Mouse (Mus musculus): ENCODE measurements around the gene Ap1g2.
A peak's percentile ranks its signal among the peaks of the same experiment; 100 is the strongest.

Ap1g2 gene

GRCm38 (mm10) chr14:55105836-55106809 is at the start of gene Ap1g2:
Gene Ap1g2, minus strand, starts transcription at chr14:55106593.
- peak; percentile 82 to 84 for DNase-seq (ENCODE audit: low spot score in 2 of 2)

GRCm38 (mm10) chr14:55152951-55153481 is 46.6 kb upstream of the Ap1g2 start:
- DNase-seq (ENCODE audit: low spot score in 2 of 2), result no peak

DNA sequence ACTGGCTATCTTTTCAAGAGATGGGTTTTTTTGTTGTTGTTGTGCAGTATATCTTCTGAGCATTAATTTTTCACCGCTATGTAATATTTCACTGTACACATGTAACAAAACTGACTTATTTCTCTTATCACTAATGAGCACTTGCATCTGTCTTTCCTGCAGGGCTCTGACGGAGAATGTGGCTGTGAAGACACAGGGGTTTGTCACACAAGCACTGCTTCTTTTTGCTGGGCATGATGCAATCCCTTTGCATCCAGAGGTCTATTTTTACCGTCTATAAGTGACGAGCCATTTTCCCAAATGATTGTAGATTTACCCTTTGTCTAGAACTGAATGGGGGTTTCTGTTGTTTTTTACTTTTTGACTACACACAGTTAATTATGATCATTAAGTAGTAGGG is 45.8 kb upstream of the Ap1g2 start:
- no peak for DNase-seq (ENCODE audit: low spot score in 2 of 2)

DNA sequence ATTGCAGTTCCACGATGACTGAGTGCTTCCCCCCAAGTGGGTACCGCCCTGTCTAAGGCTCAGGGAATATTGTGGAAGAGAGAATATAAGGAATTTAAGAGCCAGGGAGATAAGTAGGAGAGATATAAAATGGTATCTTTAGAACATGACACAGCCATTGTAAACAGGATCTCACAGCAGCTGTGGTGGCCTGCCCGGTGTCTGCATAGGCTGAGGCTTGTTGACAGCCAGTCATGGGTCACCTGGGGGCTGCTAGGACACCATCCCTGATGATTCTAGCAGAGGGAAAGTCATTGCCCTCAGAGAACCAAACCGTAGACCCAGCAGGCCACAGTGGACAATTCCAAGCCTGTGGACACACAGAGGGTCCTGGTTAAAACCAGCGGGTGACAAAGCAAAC is 44.6 kb upstream of the Ap1g2 start:
- DNase-seq (ENCODE audit: low spot score in 2 of 2), result no peak

GRCm38 (mm10) chr14:55149041-55149440 is 42.6 kb upstream of the Ap1g2 start:
- no peak for DNase-seq (ENCODE audit: low spot score in 2 of 2)

DNA sequence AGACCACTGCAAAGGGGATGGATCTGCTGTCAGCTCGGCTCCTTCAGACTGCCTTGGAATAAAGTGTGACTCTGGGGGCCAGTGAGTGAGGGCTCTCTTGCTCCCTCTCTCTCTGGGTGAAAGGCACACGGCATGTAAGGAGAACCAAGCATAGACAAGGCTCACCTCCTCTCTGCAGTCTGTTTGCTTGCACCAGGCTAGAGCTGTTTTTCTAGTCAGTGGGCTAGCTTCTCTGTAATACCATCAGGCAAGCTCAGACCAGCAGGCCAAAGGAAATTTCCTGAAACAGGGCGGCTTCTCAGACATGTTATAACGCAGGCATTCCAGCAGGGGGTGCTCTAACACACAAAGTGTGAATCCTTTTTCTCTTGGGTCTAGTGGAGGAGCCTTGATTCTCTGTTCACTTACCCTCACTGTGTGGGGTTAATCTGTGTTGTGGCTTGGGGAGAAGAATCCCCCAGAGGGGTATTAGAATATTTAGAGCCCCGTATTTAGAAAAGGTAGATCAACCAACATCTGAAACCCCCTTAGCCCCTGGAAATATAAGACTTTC is 42.0 kb upstream of the Ap1g2 start:
- peak in 1 of 2 experiments; percentile 27 for DNase-seq (ENCODE audit: low spot score in 2 of 2)

DNA sequence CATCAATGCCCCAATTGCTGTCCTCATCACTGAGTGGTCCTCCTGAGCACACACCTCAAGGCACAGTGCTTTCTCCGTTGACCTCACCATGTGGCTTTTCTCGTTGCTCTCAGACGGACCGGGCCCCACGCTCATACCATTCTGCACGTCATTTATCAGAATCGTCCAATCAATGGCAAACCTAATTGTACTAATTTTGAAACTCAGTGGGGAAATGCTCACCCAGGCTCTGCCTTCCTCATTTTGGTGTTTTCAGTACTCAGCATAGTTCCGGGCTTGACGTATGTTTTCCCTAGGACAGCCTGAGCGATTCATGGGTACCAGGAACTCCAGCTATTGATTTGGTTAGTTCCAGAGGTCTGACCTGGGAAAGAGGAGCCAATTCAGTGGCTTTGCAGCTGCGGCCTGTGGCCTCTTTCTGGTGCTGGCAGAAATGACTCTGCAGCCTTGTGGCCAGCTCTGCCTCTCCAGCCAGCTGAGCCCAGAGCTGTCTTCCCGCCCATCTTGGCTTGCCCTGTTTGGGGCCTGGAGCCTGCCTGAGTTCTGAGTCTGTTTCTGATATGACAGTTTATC is 40.5 kb upstream of the Ap1g2 start:
- no peak for DNase-seq (ENCODE audit: low spot score in 2 of 2)

DNA sequence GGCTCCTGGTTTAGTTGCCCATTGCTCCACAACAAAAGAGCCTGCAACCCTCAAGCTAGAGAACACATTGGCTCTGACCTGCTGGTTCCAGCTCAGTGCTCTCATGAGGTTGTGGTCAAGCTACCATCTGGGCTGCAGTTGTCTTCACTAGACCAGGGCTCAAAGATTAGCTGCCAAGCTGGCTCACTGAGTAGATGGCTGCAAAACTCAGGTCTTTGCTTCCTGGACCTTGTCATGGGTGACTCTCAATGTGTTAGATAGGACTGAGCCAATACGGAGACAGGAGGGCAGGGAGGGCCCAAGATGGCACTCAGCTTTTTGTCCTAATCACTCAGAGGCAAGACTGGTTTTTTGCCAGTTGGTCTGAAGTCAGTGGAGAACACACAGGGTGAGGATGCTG is 39.9 kb upstream of the Ap1g2 start:
- DNase-seq (ENCODE audit: low spot score in 2 of 2), result no peak

DNA sequence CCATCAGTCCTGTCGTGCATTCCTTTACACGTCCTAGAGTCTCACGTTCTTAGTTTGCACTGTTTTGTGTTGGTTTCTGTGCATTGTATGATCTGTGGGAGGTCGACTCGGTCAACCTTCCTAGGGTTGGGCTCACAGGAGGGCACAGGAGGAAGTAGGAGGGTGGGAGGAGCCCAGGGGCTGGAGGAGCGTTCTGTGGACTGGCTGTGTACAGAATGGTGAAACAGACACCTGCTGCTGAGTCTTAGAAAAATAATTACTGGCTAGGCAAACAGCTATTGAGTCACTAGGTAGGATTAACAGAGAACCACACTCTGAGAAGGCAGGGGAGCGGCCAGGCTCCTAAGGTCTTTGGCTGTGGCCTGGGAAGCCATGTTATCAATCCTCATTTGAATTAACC is 32.9 kb upstream of the Ap1g2 start:
- DNase-seq (ENCODE audit: low spot score in 2 of 2), result no peak

- DNase-seq (ENCODE audit: low spot score in 2 of 2), result no peak
These were observed 29.3 kb upstream of the Ap1g2 start for GRCm38 (mm10) chr14:55135676-55136075.

- DNase-seq (ENCODE audit: low spot score in 2 of 2), result no peak
These were observed 20.1 kb upstream of the Ap1g2 start for GRCm38 (mm10) chr14:55126521-55126920.

GRCm38 (mm10) chr14:55125711-55126110 is 19.3 kb upstream of the Ap1g2 start:
- no peak for DNase-seq (ENCODE audit: low spot score in 2 of 2)

- no peak for DNase-seq (ENCODE audit: low spot score in 2 of 2)
These were observed 16.0 kb upstream of the Ap1g2 start for GRCm38 (mm10) chr14:55122359-55122758.

- DNase-seq (ENCODE audit: low spot score in 2 of 2), result no peak
These were observed 15.6 kb upstream of the Ap1g2 start for GRCm38 (mm10) chr14:55121947-55122346.

DNA sequence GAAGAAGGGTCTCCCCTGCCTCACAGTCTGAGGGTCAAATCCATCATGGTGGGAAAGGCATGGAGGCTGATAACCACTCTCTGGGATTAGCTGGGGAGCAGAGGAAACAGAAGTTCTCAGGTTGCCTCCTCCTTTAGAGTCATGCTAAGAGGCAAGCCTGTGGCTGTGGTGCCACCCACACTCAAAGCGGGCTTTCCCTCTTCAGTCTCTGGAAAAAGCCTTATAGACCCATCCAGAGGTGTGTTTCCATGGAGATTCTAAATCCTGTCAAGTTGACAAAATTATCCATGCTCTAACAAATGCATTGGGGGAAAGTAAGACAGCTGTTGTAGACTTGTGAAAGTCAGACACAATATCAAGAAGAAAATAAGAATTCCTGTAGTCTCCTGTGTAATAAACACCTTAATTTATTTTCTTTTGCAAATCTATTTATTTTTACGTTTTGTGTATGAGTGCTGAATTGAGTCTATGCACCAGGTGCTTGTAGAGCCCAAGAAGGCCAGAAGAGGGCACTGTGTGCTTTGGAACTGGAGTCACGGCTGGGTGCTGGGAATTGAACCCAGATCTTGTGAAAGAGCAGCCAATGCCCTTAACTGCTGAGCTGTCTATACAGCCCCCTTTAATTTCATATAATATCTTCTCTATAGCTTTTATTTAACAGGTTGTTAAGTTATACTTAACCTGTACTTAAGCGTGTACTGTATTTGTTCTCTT is 13.2 kb upstream of the Ap1g2 start:
- no peak for DNase-seq (ENCODE audit: low spot score in 2 of 2)

- no peak for DNase-seq (ENCODE audit: low spot score in 2 of 2)
These were observed 12.5 kb upstream of the Ap1g2 start for GRCm38 (mm10) chr14:55118852-55119251.

DNA sequence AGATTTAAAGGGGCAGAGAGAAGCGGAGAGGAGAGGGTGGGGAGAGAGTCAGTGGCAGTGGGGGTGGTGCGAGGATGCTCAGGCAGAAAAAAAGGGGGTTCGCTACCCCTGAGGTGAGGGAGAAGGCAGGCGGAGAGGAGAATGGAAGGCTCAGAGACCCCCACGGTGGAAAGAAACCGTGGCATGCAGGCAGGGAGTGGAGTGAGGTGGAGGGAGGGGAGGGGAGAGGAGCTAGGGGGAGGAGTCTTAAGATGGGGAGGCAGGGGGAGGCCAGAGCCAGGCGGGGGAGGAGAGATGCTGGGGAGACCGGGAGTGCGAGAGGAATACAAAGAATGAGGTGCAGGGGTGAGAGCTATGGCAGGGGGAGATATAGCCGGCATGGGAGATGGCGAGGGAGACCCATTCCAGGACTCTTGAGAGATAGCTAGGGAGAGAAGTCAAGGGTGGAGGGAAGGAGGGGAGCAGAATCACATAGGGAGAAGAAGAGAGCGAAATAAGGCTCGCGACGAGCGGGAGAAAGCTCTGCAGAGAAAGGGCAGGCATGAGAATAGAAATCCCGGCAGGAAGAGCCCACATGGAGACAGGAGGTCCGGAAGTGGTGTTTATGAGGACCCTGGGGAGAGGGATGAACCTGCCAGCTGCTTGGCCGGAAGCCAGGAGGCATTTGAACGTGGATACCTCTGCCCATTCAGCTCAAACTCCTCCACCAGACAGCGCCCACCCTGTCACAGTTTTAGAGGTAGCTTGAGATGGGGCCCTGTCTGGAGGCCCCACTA is 10.2 kb upstream of the Ap1g2 start, which contains the start of gene Jph4:
Gene Jph4 (minus strand): TSS at position 511 of the 776 bp plus-strand sequence.
- DNase-seq (ENCODE audit: low spot score in 2 of 2), result peak in 1 of 2 experiments; percentile 68

- no peak for DNase-seq (ENCODE audit: low spot score in 2 of 2)
These were observed 9.5 kb upstream of the Ap1g2 start for GRCm38 (mm10) chr14:55115846-55116245.

DNA sequence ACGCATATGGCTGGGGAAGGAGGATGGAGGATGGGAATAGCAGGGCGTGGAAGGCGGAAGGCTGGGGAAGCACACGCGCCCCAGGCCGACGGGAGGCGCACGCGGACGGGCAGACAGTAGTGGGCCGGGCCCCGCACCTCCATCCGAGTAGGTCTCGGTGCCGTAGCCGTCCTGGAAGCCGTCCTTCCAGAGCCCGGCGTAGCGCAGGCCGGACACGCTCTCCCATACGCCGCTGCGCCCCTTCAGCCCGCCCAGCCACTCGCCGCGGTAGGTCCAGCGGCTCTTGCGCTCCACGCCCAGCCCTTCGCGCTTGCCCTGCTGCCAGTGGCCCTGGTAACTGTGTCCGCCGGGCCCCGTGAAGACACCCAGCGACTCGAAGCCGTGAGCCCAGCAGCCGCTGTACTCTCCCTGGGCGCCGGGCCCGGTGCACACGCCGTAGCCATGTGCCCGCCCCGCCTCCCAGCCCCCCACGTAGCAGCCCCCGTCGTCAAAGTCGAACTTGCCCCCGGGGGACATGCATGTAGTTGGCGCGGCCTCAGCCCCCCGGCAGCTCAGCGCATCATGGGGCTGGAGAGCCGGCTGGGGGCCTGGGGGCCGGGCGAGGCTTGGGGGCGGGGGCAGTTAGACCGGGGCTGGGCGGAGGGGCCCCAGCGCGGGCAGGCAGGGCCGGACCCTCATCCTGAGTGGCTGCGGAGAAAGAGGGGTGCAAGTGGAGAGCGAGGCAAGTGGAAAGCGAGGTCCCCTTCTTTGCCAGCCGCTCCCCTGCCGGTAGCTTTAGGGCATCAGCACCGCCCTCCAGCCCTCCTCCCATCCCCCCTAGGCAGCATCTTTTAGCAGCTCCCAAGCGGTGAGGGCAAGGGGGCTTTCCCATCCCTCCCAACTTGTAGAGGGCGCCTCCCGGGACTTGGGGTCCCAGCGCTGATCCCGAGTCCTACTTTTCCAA is 8.6 kb upstream of the Ap1g2 start:
- DNase-seq (ENCODE audit: low spot score in 2 of 2), result no peak

All from right cerebral cortex, postnatal 36 days (tissue).